Mouse (Mus musculus) liver, postnatal 0 days (tissue): ENCODE measurements around the gene Hoxa6. TPM values are rescaled to one million over a fixed set of nuclear protein-coding genes. Genes with fewer than 3 reads are reported as not detected.

Experiments used
- ATAC-seq: fragments of 200-750 bp; cut with Nextera tagmentation; 2 replicates; pipeline ENCODE4 v1.8.0; 2017; ENCODE audit warnings: mild to moderate bottlenecking, moderate library complexity
- DNase-seq: peaks from one replicate; pipeline ENCODE4 v3.0.0-alpha.2; 2016
- H3K27ac ChIP-seq: fragments of 300-500 bp; sonication (generic); 2 replicates; pipeline ENCODE4 v1.5.1; 2014; ENCODE audit warnings: antibody characterized with exemption, moderate library complexity, mild to moderate bottlenecking, low read depth
- H3K27me3 ChIP-seq: fragments of 300-500 bp; sonication (generic); 2 replicates; pipeline ENCODE4 v1.6.1; 2014; ENCODE audit warnings: low read length, control low read depth, mixed read lengths; ENCODE audit not compliant: insufficient read depth
- H3K36me3 ChIP-seq: fragments of 300-500 bp; sonication (generic); replicated peaks from 2 replicates; pipeline ENCODE4 v1.6.1; 2014; ENCODE audit warnings: mild to moderate bottlenecking, control low read depth, low read length, moderate library complexity, mixed read lengths; ENCODE audit not compliant: insufficient read depth
- H3K4me1 ChIP-seq: fragments of 300-500 bp; sonication (generic); 2 replicates; pipeline ENCODE4 v1.6.1; 2014; ENCODE audit warnings: antibody characterized with exemption, mild to moderate bottlenecking, control low read depth; ENCODE audit not compliant: insufficient read depth
- H3K4me2 ChIP-seq: fragments of 300-500 bp; sonication (generic); 2 replicates; pipeline ENCODE4 v1.6.1; 2014; ENCODE audit warnings: low read depth, mild to moderate bottlenecking, low read length, moderate library complexity, mixed read lengths
- H3K4me3 ChIP-seq: fragments of 300-500 bp; sonication (generic); 2 replicates; pipeline ENCODE4 v1.5.1; 2014; ENCODE audit warnings: low read depth, low read length
- H3K9ac ChIP-seq: fragments of 300-500 bp; sonication (generic); replicated peaks from 2 replicates; pipeline ENCODE4 v1.6.1; 2014; ENCODE audit warnings: mild to moderate bottlenecking, moderate library complexity
- H3K9me3 ChIP-seq: fragments of 300-500 bp; sonication (generic); 2 replicates; pipeline ENCODE4 v1.6.1; 2016; ENCODE audit warnings: mild to moderate bottlenecking, control low read depth, low read length, mixed read lengths
- CTCF ChIP-seq: sonication (generic); IDR thresholded peaks from 2 replicates; pipeline ENCODE4 v1.5.1; 2016; ENCODE audit warnings: antibody characterized with exemption, low read depth
- EP300 ChIP-seq: IDR thresholded peaks from 2 replicates; pipeline ENCODE4 v1.6.1; 2016; ENCODE audit warnings: antibody characterized with exemption, low read depth, mild to moderate bottlenecking
- WGBS: fragments of 180-500 bp; shearing (Covaris S2); extraction: QIAGEN DNeasy Blood & Tissue Kit; methylation state at CpG from one replicate; pipeline ENCODE4 v1.1.7; 2014; ENCODE audit not compliant: insufficient replicate concordance; 5-methylcytosine and 5-hydroxymethylcytosine counted together
- polyA plus RNA-seq: library from polyadenylated mRNA; unstranded; fragments of >200 nt; fragmentation: Nextera tagmentation; extraction: Ambion mirVana; gene quantifications from 2 replicates; pipeline ENCODE4 v1.2.1, GENCODE M21; 2015

Gene Hoxa6
- polyA plus RNA-seq, 1 experiment from 2014 or later, result not detected

- Histone ChIP-seq H3K4me1 (no peaks in the 10 kb centered on the region), H3K9me3 (no peaks in the 10 kb centered on the region), H3K27me3 (peaks cover 98% of the 10 kb centered on the region), H3K4me3 (no peak overlapping the region), H3K4me2 (no peak overlapping the region), H3K27ac (no peak overlapping the region), H3K9ac (no peak overlapping the region), H3K36me3 (no peaks in the 10 kb centered on the region)
- no peak for ATAC-seq
- WGBS, result 10% methylated on average over 7 of the region's 7 CpGs
- no peak for DNase-seq
- no peak for TF ChIP-seq EP300
- no peak for TF ChIP-seq CTCF
Measured at GRCm38 (mm10) chr6:52251177-52251879, 42.8 kb upstream of the Hoxa6 start.

GRCm38 (mm10) chr6:52249826-52250225 is 41.3 kb upstream of the Hoxa6 start:
- 2% methylated on average over 4 of the region's 4 CpGs for WGBS
- no peak for TF ChIP-seq EP300
- TF ChIP-seq CTCF, result no peak
- H3K4me2 ChIP-seq, result no peak overlapping the region

GRCm38 (mm10) chr6:52249415-52249738 is 40.9 kb upstream of the Hoxa6 start:
- Histone ChIP-seq H3K9ac (no peak overlapping the region), H3K36me3 (no peaks in the 10 kb centered on the region), H3K27ac (no peak overlapping the region), H3K4me2 (no peak overlapping the region), H3K4me1 (peaks cover 8% of the 10 kb centered on the region; the same call in 1 of the 2 replicates), H3K27me3 (peaks cover 99% of the 10 kb centered on the region), H3K4me3 (no peak overlapping the region), H3K9me3 (no peaks in the 10 kb centered on the region)
- 1% methylated on average over 16 of the region's 16 CpGs for WGBS
- DNase-seq, result no peak
- TF ChIP-seq CTCF (no peak), EP300 (no peak)
- ATAC-seq, result no peak

More at GRCm38 (mm10) chr6:52249826-52250225, 41.3 kb upstream of the Hoxa6 start:
- no peaks in the 10 kb centered on the region for H3K36me3 ChIP-seq
- no peak for DNase-seq
- no peak overlapping the region for H3K27ac ChIP-seq
- ATAC-seq, result no peak
- H3K9me3 ChIP-seq, result no peaks in the 10 kb centered on the region
- H3K27me3 ChIP-seq, result peaks cover 99% of the 10 kb centered on the region
- peaks cover 6% of the 10 kb centered on the region; the same call in 1 of the 2 replicates for H3K4me1 ChIP-seq
- H3K4me3 ChIP-seq, result no peak overlapping the region
- no peak overlapping the region for H3K9ac ChIP-seq

GRCm38 (mm10) chr6:52248638-52249414 is 40.3 kb upstream of the Hoxa6 start:
- Histone ChIP-seq H3K4me2 (no peak overlapping the region), H3K9me3 (no peaks in the 10 kb centered on the region), H3K27ac (no peak overlapping the region), H3K4me3 (no peak overlapping the region), H3K27me3 (peaks cover 99% of the 10 kb centered on the region), H3K9ac (no peak overlapping the region), H3K36me3 (no peaks in the 10 kb centered on the region), H3K4me1 (peaks cover 8% of the 10 kb centered on the region; the same call in 1 of the 2 replicates)
- no peak for DNase-seq
- no peak for ATAC-seq
- no peak for TF ChIP-seq CTCF
- TF ChIP-seq EP300, result no peak
- WGBS, result 3% methylated on average over 26 of the region's 27 CpGs

GRCm38 (mm10) chr6:52247766-52248637 is 39.5 kb upstream of the Hoxa6 start:
- Histone ChIP-seq H3K4me2 (no peak overlapping the region), H3K27ac (no peak overlapping the region), H3K9me3 (no peaks in the 10 kb centered on the region), H3K4me3 (no peak overlapping the region), H3K36me3 (no peaks in the 10 kb centered on the region), H3K4me1 (peaks cover 8% of the 10 kb centered on the region; the same call in 1 of the 2 replicates), H3K9ac (no peak overlapping the region), H3K27me3 (peaks cover 99% of the 10 kb centered on the region)
- no peak for TF ChIP-seq EP300
- no peak for TF ChIP-seq CTCF
- DNase-seq, result no peak
- 2% methylated on average over 23 of the region's 23 CpGs for WGBS
- ATAC-seq, result no peak

GRCm38 (mm10) chr6:52246916-52247315 is 38.4 kb upstream of the Hoxa6 start:
- 3% methylated on average over 3 of the region's 3 CpGs for WGBS
- no peaks in the 10 kb centered on the region for H3K9me3 ChIP-seq
- H3K27ac ChIP-seq, result no peak overlapping the region
- no peaks in the 10 kb centered on the region for H3K36me3 ChIP-seq
- H3K4me3 ChIP-seq, result no peak overlapping the region
- peaks cover 8% of the 10 kb centered on the region; the same call in 1 of the 2 replicates for H3K4me1 ChIP-seq
- no peak for TF ChIP-seq EP300
- TF ChIP-seq CTCF, result no peak
- peaks cover 99% of the 10 kb centered on the region for H3K27me3 ChIP-seq
- no peak overlapping the region for H3K9ac ChIP-seq
- ATAC-seq (no peak), DNase-seq (no peak)
- no peak overlapping the region for H3K4me2 ChIP-seq
